In the genomic region with DNA sequence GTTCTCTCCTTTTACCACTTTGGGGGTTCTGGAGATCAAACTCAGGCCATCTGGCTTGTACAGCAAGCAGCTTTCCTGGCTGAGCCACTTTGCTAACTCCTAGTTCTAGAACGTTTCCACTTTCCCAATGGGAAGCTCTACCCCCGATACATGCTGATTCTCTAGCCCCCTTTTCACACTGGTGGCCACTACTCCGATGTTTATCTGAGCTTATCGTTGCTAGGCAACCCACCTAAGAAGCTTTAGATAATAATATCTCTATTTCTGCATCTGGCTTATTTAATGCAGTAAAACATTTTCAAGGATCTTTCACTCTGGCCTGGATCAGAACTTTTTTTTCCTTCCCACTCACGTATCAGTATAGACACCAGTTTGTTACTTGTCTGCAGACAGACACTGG, we compare ENCODE assay signal across 23 mouse cellular contexts.
"Had no signal": no experiment of that assay in that cellular context is flagged by ENCODE, and none has a peak within 500 bp of the region (broad histone marks: within the 10 kb centered on the region; RNA-seq: fewer than 3 reads in every experiment).

No protein-coding gene starts in this region.

- DNase-seq: gastrocnemius, postnatal 14 days; gastrocnemius, postnatal 36 days; heart, adult 2 months; heart, postnatal 4 days; kidney, adult 11 months; kidney, adult 2 months; kidney, adult 9 months; kidney, postnatal 14 days; kidney, postnatal 36 days; layer of hippocampus, adult 9-11 months; layer of hippocampus, postnatal 36 days had no signal

- H3K4me1 ChIP-seq: limb, embryonic 13.5 days; limb, embryonic 15.5 days had no signal

- H3K36me3 ChIP-seq: heart, embryonic 13.5 days; heart, embryonic 15.5 days; hindbrain, embryonic 10.5 days; hindbrain, embryonic 13.5 days; hindbrain, embryonic 15.5 days; kidney, embryonic 15.5 days; limb, embryonic 13.5 days; limb, embryonic 15.5 days; liver, embryonic 12.5 days had no signal

- ATAC-seq: liver, embryonic 12.5 days had no signal

- H3K27me3 ChIP-seq: heart, embryonic 13.5 days; heart, embryonic 15.5 days; hindbrain, embryonic 13.5 days; hindbrain, embryonic 15.5 days; kidney, embryonic 15.5 days; limb, embryonic 13.5 days; limb, embryonic 15.5 days had no signal

- H3K4me2 ChIP-seq: heart, embryonic 11.5 days; heart, embryonic 13.5 days; heart, embryonic 15.5 days; hindbrain, embryonic 13.5 days; hindbrain, embryonic 15.5 days; kidney, embryonic 15.5 days; limb, embryonic 13.5 days; limb, embryonic 15.5 days; liver, embryonic 12.5 days had no signal

- H3K27ac ChIP-seq: heart, adult 2 months; heart, embryonic 13.5 days; heart, embryonic 15.5 days; hindbrain, embryonic 10.5 days; hindbrain, embryonic 13.5 days; hindbrain, embryonic 15.5 days; hindbrain, postnatal 0 days; kidney, embryonic 15.5 days; kidney, postnatal 0 days; limb, embryonic 13.5 days; limb, embryonic 15.5 days; liver, embryonic 12.5 days had no signal

- H3K9me3 ChIP-seq: heart, embryonic 13.5 days; heart, embryonic 15.5 days; hindbrain, embryonic 10.5 days; hindbrain, embryonic 13.5 days; hindbrain, embryonic 15.5 days; kidney, embryonic 15.5 days; limb, embryonic 13.5 days; limb, embryonic 15.5 days; liver, embryonic 12.5 days had no signal

- H3K4me3 ChIP-seq: heart, adult 2 months; heart, embryonic 13.5 days; heart, embryonic 15.5 days; hindbrain, embryonic 10.5 days; hindbrain, embryonic 13.5 days; hindbrain, embryonic 15.5 days; kidney, embryonic 15.5 days; limb, embryonic 13.5 days; limb, embryonic 15.5 days; liver, embryonic 12.5 days had no signal

- H3K9ac ChIP-seq: heart, embryonic 13.5 days; heart, embryonic 15.5 days; hindbrain, embryonic 13.5 days; hindbrain, embryonic 15.5 days; kidney, embryonic 15.5 days; limb, embryonic 13.5 days; limb, embryonic 15.5 days; liver, embryonic 12.5 days had no signal
